Mouse (Mus musculus): ENCODE results near the gene Pgm1. TPM values are rescaled to one million over a fixed set of nuclear protein-coding genes. Genes with fewer than 3 reads are reported as not detected.

Gene Pgm1
- polyA plus RNA-seq (2012; rRNA removed; ENCODE audit: low replicate concordance), result 105 and 240 TPM in 2 replicates

DNA sequence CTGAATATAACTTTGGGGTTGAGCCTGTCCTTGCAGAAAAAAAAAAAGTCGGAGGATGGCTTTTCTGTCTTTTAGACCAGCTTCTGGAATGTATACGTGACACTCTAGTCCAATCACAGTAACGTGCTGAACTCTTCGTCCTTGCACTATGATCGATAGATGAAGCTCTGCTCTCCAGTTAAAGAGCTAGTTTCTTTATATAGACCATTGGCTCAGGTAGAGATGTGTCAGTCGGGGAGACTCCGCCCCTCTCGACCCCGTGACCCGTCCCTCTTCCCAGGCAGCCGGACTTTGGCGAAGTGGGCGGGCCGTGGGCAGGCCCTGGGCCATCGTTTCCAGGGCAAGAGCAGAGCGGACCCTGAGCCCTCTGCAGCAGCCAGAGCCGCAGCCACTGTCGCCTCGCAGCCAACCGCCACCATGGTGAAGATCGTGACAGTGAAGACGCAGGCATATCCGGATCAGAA lies at the start of gene Pgm1:
Pgm1 (plus strand) TSS at position 266 of the 464 bp plus-strand sequence.

DNA sequence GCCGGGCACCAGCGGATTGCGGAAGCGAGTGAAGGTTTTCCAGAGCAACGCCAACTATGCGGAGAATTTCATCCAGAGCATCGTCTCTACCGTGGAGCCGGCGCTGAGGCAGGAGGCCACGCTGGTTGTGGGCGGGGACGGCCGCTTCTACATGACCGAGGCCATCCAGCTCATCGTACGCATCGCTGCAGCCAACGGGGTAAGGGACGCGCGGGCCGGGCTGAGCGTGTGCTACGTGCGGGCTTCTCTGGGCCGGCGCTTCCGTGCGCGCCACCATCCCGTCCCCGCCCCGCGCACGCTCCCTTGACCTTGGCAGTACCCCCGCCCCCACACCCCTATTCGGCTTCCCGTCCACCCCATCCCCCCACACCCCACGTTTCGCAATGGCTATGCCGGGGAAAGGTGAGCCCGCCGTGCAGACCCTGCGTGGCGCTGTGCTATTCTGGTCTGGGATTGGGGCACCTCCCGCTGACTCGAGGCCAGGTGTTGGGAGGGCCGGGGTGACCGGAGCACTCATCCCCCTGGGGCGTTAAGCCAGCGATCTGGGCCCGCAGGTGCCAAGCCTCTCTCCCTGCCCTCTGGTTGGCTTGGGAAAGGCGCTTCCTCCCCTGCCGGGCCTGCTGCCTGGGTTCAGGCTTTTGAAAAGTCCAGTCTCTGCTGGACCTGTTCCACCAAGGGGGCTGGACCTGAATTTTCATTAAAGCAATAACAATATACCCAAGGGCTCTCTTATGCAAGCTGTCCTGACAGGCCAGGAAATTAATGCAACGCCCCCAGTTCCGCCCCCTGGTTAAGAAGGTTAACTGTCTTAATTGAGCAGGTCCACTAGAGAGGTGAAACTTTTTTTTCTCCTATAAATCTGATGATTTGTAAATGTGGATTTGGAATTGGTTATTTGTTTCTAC lies 651 bp downstream of the Pgm1 start, which contains the start of gene Itgb3bp:
Itgb3bp (minus strand) TSS at position 201 of the 905 bp plus-strand sequence.

Other genes starting within 250 kb of the Pgm1 start
- 1.7 and 4.9 TPM in 2 replicates for gene Alg6, start 213.8 kb upstream of the Pgm1 start, polyA plus RNA-seq (2012; rRNA removed; ENCODE audit: low replicate concordance)
- 1.3 and 3.5 TPM in 2 replicates for gene Efcab7, start 100.2 kb upstream of the Pgm1 start, polyA plus RNA-seq (2012; rRNA removed; ENCODE audit: low replicate concordance)
- gene Itgb3bp, start 399 bp downstream of the Pgm1 start, polyA plus RNA-seq (2012; rRNA removed; ENCODE audit: low replicate concordance), result 0.67 and 1.4 TPM in 2 replicates
- 1.7 and 2.1 TPM in 2 replicates for gene Ror1, start 166.4 kb downstream of the Pgm1 start, polyA plus RNA-seq (2012; rRNA removed; ENCODE audit: low replicate concordance)

Data from mammary gland, adult 2 months (tissue).